Mouse (Mus musculus) erythroblast, embryonic 14.5 days (primary cell): Measurements from ENCODE around the gene Inf2. TPM values are rescaled to one million over a fixed set of nuclear protein-coding genes. Genes with fewer than 3 reads are reported as not detected.

Experiments used
- H3K27me3 ChIP-seq: 2 replicates; pipeline ENCODE4 v1.6.1; 2012; ENCODE audit warnings: inconsistent platforms; ENCODE audit not compliant: control insufficient read depth
- H3K36me3 ChIP-seq: 2 replicates; pipeline ENCODE4 v1.6.1; 2012; ENCODE audit warnings: mild to moderate bottlenecking, inconsistent platforms; ENCODE audit not compliant: control insufficient read depth
- H3K4me1 ChIP-seq: 2 replicates; pipeline ENCODE4 v1.6.1; 2012; ENCODE audit warnings: inconsistent platforms; ENCODE audit not compliant: control insufficient read depth
- H3K4me3 ChIP-seq: replicated peaks from 2 replicates; pipeline ENCODE3; 2012; ENCODE audit warnings: moderate library complexity, mild to moderate bottlenecking, inconsistent platforms
- H3K9me3 ChIP-seq: 2 replicates; pipeline ENCODE4 v1.6.1; 2012; ENCODE audit warnings: low read length, inconsistent platforms, mixed read lengths; ENCODE audit not compliant: control insufficient read depth
- GATA1 ChIP-seq: IDR thresholded peaks from 2 replicates; pipeline ENCODE4 v1.6.1; 2012; ENCODE audit warnings: low read length, inconsistent platforms, mixed read lengths
- TAL1 ChIP-seq: IDR thresholded peaks from 3 replicates; pipeline ENCODE4 v1.6.1; 2012; ENCODE audit warnings: low read length, inconsistent platforms, mixed read lengths
- polyA plus RNA-seq: library from polyadenylated mRNA; stranded (reverse); fragments of >175 nt; gene quantifications from 2 replicates; pipeline ENCODE4 v1.2.3, GENCODE M21; 2012

Gene Inf2
- polyA plus RNA-seq, 1 experiment, result 0.43 TPM

- Histone ChIP-seq H3K4me3 (no peak overlapping the region), H3K27me3 (no peaks in the 10 kb centered on the region), H3K9me3 (no peaks in the 10 kb centered on the region), H3K36me3 (no peaks in the 10 kb centered on the region), H3K4me1 (no peaks in the 10 kb centered on the region)
- TF ChIP-seq TAL1 (no peak), GATA1 (no peak)
Observed at GRCm38 (mm10) chr12:112579926-112580325, 8.7 kb upstream of the Inf2 start.

GRCm38 (mm10) chr12:112581113-112581512 is 7.5 kb upstream of the Inf2 start:
- TF ChIP-seq GATA1 (no peak), TAL1 (no peak)
- Histone ChIP-seq H3K4me1 (no peaks in the 10 kb centered on the region), H3K27me3 (peaks cover under 1% of the 10 kb centered on the region; the same call in 1 of the 2 replicates), H3K36me3 (no peaks in the 10 kb centered on the region), H3K4me3 (no peak overlapping the region), H3K9me3 (no peaks in the 10 kb centered on the region)

GRCm38 (mm10) chr12:112584954-112585353 is 3.6 kb upstream of the Inf2 start:
- no peak for TF ChIP-seq GATA1
- TF ChIP-seq TAL1, result no peak
- H3K9me3 ChIP-seq, result no peaks in the 10 kb centered on the region
- H3K27me3 ChIP-seq, result peaks cover 30% of the 10 kb centered on the region
- H3K4me1 ChIP-seq, result peaks cover 14% of the 10 kb centered on the region
- no peak overlapping the region for H3K4me3 ChIP-seq
- H3K36me3 ChIP-seq, result no peaks in the 10 kb centered on the region

- Histone ChIP-seq H3K27me3 (peaks cover 36% of the 10 kb centered on the region), H3K4me1 (peaks cover 14% of the 10 kb centered on the region), H3K36me3 (no peaks in the 10 kb centered on the region), H3K9me3 (no peaks in the 10 kb centered on the region), H3K4me3 (no peak overlapping the region)
- TF ChIP-seq TAL1 (no peak), GATA1 (no peak)
Observed at GRCm38 (mm10) chr12:112585924-112586538, 2.6 kb upstream of the Inf2 start.

- Histone ChIP-seq H3K9me3 (no peaks in the 10 kb centered on the region), H3K27me3 (peaks cover 36% of the 10 kb centered on the region), H3K36me3 (no peaks in the 10 kb centered on the region), H3K4me3 (no peak overlapping the region), H3K4me1 (peaks cover 14% of the 10 kb centered on the region)
- TF ChIP-seq TAL1 (no peak), GATA1 (no peak)
Observed at GRCm38 (mm10) chr12:112587125-112588124, 1.2 kb upstream of the Inf2 start.

- H3K36me3 ChIP-seq, result no peaks in the 10 kb centered on the region
- no peak for TF ChIP-seq TAL1
- TF ChIP-seq GATA1, result no peak
- no peaks in the 10 kb centered on the region for H3K9me3 ChIP-seq
- peak overlapping the region; percentile 59 for H3K4me3 ChIP-seq
- peaks cover 36% of the 10 kb centered on the region for H3K27me3 ChIP-seq
- peaks cover 17% of the 10 kb centered on the region for H3K4me1 ChIP-seq
Observed at GRCm38 (mm10) chr12:112589491-112590191, 1.1 kb downstream of the Inf2 start.

- Histone ChIP-seq H3K9me3 (no peaks in the 10 kb centered on the region), H3K27me3 (peaks cover 36% of the 10 kb centered on the region), H3K4me3 (no peak overlapping the region), H3K36me3 (no peaks in the 10 kb centered on the region), H3K4me1 (peaks cover 21% of the 10 kb centered on the region)
- TF ChIP-seq TAL1 (no peak), GATA1 (no peak)
Observed at GRCm38 (mm10) chr12:112590566-112591239, 2.1 kb downstream of the Inf2 start.

GRCm38 (mm10) chr12:112591240-112591639 is 2.7 kb downstream of the Inf2 start:
- Histone ChIP-seq H3K4me1 (peaks cover 21% of the 10 kb centered on the region), H3K36me3 (no peaks in the 10 kb centered on the region), H3K4me3 (no peak overlapping the region), H3K9me3 (no peaks in the 10 kb centered on the region), H3K27me3 (peaks cover 35% of the 10 kb centered on the region)
- TF ChIP-seq TAL1, result no peak
- TF ChIP-seq GATA1, result no peak
